In the genomic region with DNA sequence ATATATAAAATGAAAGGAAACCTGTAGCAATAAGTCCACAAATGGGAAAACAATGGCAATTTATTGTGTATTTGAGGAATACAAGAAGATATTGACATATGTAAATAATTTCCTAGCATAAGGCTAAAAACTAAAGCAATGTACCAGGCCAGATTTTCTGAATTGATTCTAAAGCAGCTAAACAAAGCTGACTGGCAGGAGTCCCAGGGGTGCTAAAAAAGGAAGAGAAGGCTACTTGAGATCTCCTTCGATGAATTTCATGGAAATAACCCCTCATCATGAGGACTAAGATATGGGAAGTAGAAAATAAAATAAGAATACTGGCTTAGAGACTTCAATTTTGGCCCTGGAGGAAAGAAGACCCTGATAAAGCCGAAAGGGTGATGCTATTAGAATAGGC, we compare ENCODE assay signal across 12 mouse cellular contexts.
"Had no signal": no experiment of that assay in that cellular context is flagged by ENCODE, and none has a peak within 500 bp of the region (broad histone marks: within the 10 kb centered on the region; RNA-seq: fewer than 3 reads in every experiment).

No protein-coding gene starts in this region.

- DNase-seq: kidney, adult 18-20 months; kidney, adult 9 months; kidney, postnatal 14 days; kidney, postnatal 4 days; liver; lung, adult 18-20 months; lung, postnatal 10 days; lung, postnatal 36 days; retina, postnatal 1 day; spleen, adult 18-20 months; thymus, adult 18-20 months; thymus, postnatal 36 days had no signal
